28 mouse cellular contexts compared by ENCODE assay signal in genomic region chr12:16694783-16695182, GRCm38 (mm10). TPM values are rescaled to one million over a fixed set of nuclear protein-coding genes. Genes with fewer than 3 reads are reported as not detected.
DNase-seq lines count a peak whose midpoint lies in the region; ATAC-seq lines count a peak whose summit lies in the region.
"Had no signal": no experiment of that assay in that cellular context is flagged by ENCODE, and none has a peak within 500 bp of the region (broad histone marks: within the 10 kb centered on the region; RNA-seq: fewer than 3 reads in every experiment).

No protein-coding gene starts in this region.

- H3K27me3 ChIP-seq in embryonic facial prominence, embryonic 10.5 days (replicated peaks; ENCODE audit: low read depth, poor library complexity, severe bottlenecking) = no peaks in the 10 kb centered on the region
- no peaks in the 10 kb centered on the region for H3K27me3 ChIP-seq in kidney, embryonic 16.5 days (ENCODE audit: insufficient read depth, low read length)
- H3K27me3 ChIP-seq in kidney, embryonic 15.5 days = no peaks in the 10 kb centered on the region
- H3K27me3 ChIP-seq: CH12.LX; heart, embryonic 13.5 days; Patski had no signal

- no peaks in the 10 kb centered on the region for H3K9me3 ChIP-seq in embryonic facial prominence, embryonic 10.5 days
- no peaks in the 10 kb centered on the region for H3K9me3 ChIP-seq in kidney, embryonic 16.5 days (ENCODE audit: low read length)
- H3K9me3 ChIP-seq in kidney, embryonic 15.5 days (replicated peaks) = no peaks in the 10 kb centered on the region
- H3K9me3 ChIP-seq: G1E; heart, embryonic 13.5 days had no signal

- no peak for ATAC-seq in kidney, embryonic 16.5 days (ENCODE audit: low FRiP score, low TSS enrichment)
- ATAC-seq in kidney, embryonic 15.5 days (replicated peaks; ENCODE audit: low FRiP score) = no peak
- ATAC-seq: activated CD4-positive, CD25-positive, alpha-beta regulatory T cell, adult 4 months; forebrain, embryonic 14.5 days; hindbrain, postnatal 0 days; inflammation-experienced regulatory T-cells, adult 6 months; intestine, embryonic 16.5 days; Patski had no signal

- no peak overlapping the region for H3K4me2 ChIP-seq in kidney, embryonic 16.5 days (replicated peaks; ENCODE audit: low read depth, low read length)
- no peak overlapping the region for H3K4me2 ChIP-seq in kidney, embryonic 15.5 days
- H3K4me2 ChIP-seq: heart, embryonic 13.5 days; hindbrain, embryonic 14.5 days had no signal

- DNase-seq in retina, postnatal 1 day = peak; percentile 23
- no peak for DNase-seq in retina, embryonic 14.5 days (ENCODE audit: low spot score)
- DNase-seq in embryonic facial prominence, embryonic 10.5 days (ENCODE audit: low spot score) = peak; percentile 21
- peak; percentile 34 for DNase-seq in gonadal fat pad, adult 2 months (ENCODE audit: low read depth)
- no peak for DNase-seq in spleen, postnatal 36 days (ENCODE audit: low spot score in 2 of 2)
- DNase-seq: adrenal gland, adult 8-10 months; adrenal gland, postnatal 25 days; B cell, adult 2 months; cerebellum, adult 2 months; cerebellum, adult 9-11 months; cerebellum, postnatal 25 days; gastrocnemius, postnatal 25 days; heart, adult 11 months; heart, postnatal 14 days; heart, postnatal 4 days had no signal

- H3K36me3 ChIP-seq in embryonic facial prominence, embryonic 10.5 days (replicated peaks) = peaks cover 89% of the 10 kb centered on the region
- H3K36me3 ChIP-seq in kidney, embryonic 16.5 days (ENCODE audit: insufficient read depth, low read length) = no peaks in the 10 kb centered on the region
- peaks cover 8% of the 10 kb centered on the region; the same call in 1 of the 2 replicates for H3K36me3 ChIP-seq in kidney, embryonic 15.5 days
- H3K36me3 ChIP-seq: G1E; heart, embryonic 13.5 days had no signal

- WGBS in embryonic facial prominence, embryonic 10.5 days = 60% methylated on average over 5 of the region's 5 CpGs
- 68% methylated on average over 5 of the region's 5 CpGs for WGBS in kidney, embryonic 16.5 days
- 64% methylated on average over 5 of the region's 5 CpGs for WGBS in kidney, embryonic 15.5 days

- H3K27ac ChIP-seq in embryonic facial prominence, embryonic 10.5 days (replicated peaks) = no peak overlapping the region
- no peak overlapping the region for H3K27ac ChIP-seq in kidney, embryonic 16.5 days (ENCODE audit: low read length)
- no peak overlapping the region for H3K27ac ChIP-seq in kidney, embryonic 15.5 days
- H3K27ac ChIP-seq: heart, embryonic 13.5 days; hindbrain, embryonic 14.5 days; hindbrain, postnatal 0 days had no signal

- H3K4me1 ChIP-seq in embryonic facial prominence, embryonic 10.5 days = no peaks in the 10 kb centered on the region
- H3K4me1 ChIP-seq in kidney, embryonic 16.5 days (ENCODE audit: insufficient read depth, low read length) = no peaks in the 10 kb centered on the region
- no peaks in the 10 kb centered on the region for H3K4me1 ChIP-seq in kidney, embryonic 15.5 days

- no peak overlapping the region for H3K4me3 ChIP-seq in embryonic facial prominence, embryonic 10.5 days
- H3K4me3 ChIP-seq in kidney, embryonic 16.5 days (ENCODE audit: low read length) = no peak overlapping the region
- no peak overlapping the region for H3K4me3 ChIP-seq in kidney, embryonic 15.5 days (replicated peaks)
- H3K4me3 ChIP-seq: heart, embryonic 13.5 days had no signal

- no peak overlapping the region for H3K9ac ChIP-seq in kidney, embryonic 16.5 days (replicated peaks; ENCODE audit: low read length)
- H3K9ac ChIP-seq in kidney, embryonic 15.5 days = no peak overlapping the region
- H3K9ac ChIP-seq: heart, embryonic 13.5 days; hindbrain, embryonic 14.5 days had no signal

RNA-seq across cellular contexts. Expression of gene Ntsr2, which starts 41.6 kb away (rescaled TPM):
- polyA plus RNA-seq in embryonic facial prominence, embryonic 10.5 days (2016; fragmentation: Nextera tagmentation; extraction: Ambion mirVana) = not detected in 2 replicates
- 107 and 233 TPM in 2 replicates for polyA plus RNA-seq in gonadal fat pad, adult 2 months (2012; rRNA removed)
- 0.34 and 0.63 TPM in 2 replicates for polyA plus RNA-seq in kidney, embryonic 16.5 days (2015; fragmentation: Nextera tagmentation; extraction: Ambion mirVana)
- 0.26 and 0.46 TPM in 2 replicates for polyA plus RNA-seq in kidney, embryonic 15.5 days (2015; fragmentation: Nextera tagmentation; extraction: Ambion mirVana)
- polyA plus RNA-seq: activated CD4-positive, CD25-positive, alpha-beta regulatory T cell, adult 4 months; forebrain, embryonic 11.5 days; G1E; heart, embryonic 13.5 days; inflammation-experienced regulatory T-cells, adult 6 months; intestine, embryonic 16.5 days; Patski had no signal

Comparison
In these comparisons a context has a peak if more than half of its experiments do, and no peak if none do; other contexts are left out.
1. DNase-seq: peak in retina, postnatal 1 day (single experiment), embryonic facial prominence, embryonic 10.5 days (single experiment) and gonadal fat pad, adult 2 months (single experiment); none in retina, embryonic 14.5 days (single experiment) and spleen, postnatal 36 days (0 of 2).
2. RNA of gene Ntsr2, which starts 41.6 kb away (polyA plus RNA-seq): 107 to 233 TPM in gonadal fat pad, adult 2 months; 0.34 to 0.63 TPM in kidney, embryonic 16.5 days, 0.26 to 0.46 TPM in kidney, embryonic 15.5 days and not detected in embryonic facial prominence, embryonic 10.5 days; every median in the first group is over 10 times any median in the second.